Mouse (Mus musculus) MEL (cell line): ENCODE measurements around the gene Eif3m. TPM values are rescaled to one million over a fixed set of nuclear protein-coding genes. Genes with fewer than 3 reads are reported as not detected.

Experiments used
- DNase-seq: peaks from one replicate; pipeline ENCODE4 v3.0.0; 2011; ENCODE audit warnings: low read depth, low spot score
- H3K27ac ChIP-seq: 2 replicates; pipeline ENCODE4 v1.5.1; 2012; ENCODE audit warnings: low read depth, mild to moderate bottlenecking, control low read depth, low read length, moderate library complexity; ENCODE audit not compliant: control insufficient read depth
- H3K27me3 ChIP-seq, 2 experiments: fragments of 150-350 bp in 1 of 2; sonication (generic) in 1 of 2; 2 replicates each; pipeline ENCODE4 v1.6.1; 2012; ENCODE audit warnings: low read length in 2 of 2, mild to moderate bottlenecking in 2 of 2, improper control_type of control experiment in 1 of 2, moderate library complexity in 1 of 2; ENCODE audit not compliant: insufficient read depth in 2 of 2, control insufficient read depth in 1 of 2
- H3K36me3 ChIP-seq, 2 experiments: 2 replicates each; pipeline ENCODE4 v1.6.1; 2012 to 2014; ENCODE audit warnings: low read length in 2 of 2, improper control_type of control experiment in 1 of 2, inconsistent platforms in 1 of 2, mild to moderate bottlenecking in 1 of 2; ENCODE audit not compliant: insufficient read depth in 2 of 2, control insufficient read depth in 1 of 2
- H3K4me1 ChIP-seq, 2 experiments: fragments of 150-350 bp in 1 of 2; sonication (generic) in 1 of 2; 2 replicates each; pipeline ENCODE4 v1.6.1; 2012; ENCODE audit warnings: low read length in 2 of 2, improper control_type of control experiment in 1 of 2, mild to moderate bottlenecking in 1 of 2; ENCODE audit not compliant: insufficient read depth in 2 of 2, control insufficient read depth in 1 of 2
- H3K4me3 ChIP-seq, 2 experiments: fragments of 150-350 bp in 1 of 2; sonication (generic) in 1 of 2; 2 replicates each; pipeline ENCODE4 v1.5.1; 2012; ENCODE audit warnings: low read depth in 2 of 2, low read length in 2 of 2, mild to moderate bottlenecking in 2 of 2, moderate library complexity in 2 of 2, control low read depth in 1 of 2, improper control_type of control experiment in 1 of 2; ENCODE audit not compliant: control insufficient read depth in 1 of 2, insufficient read depth in 1 of 2
- H3K79me2 ChIP-seq: 2 replicates; pipeline ENCODE4 v1.6.1; 2012; ENCODE audit warnings: mild to moderate bottlenecking, low read length, moderate library complexity; ENCODE audit not compliant: control insufficient read depth, poor library complexity, insufficient read depth
- H3K9ac ChIP-seq: 2 replicates; pipeline ENCODE4 v1.6.1; 2012; ENCODE audit warnings: low read depth, mild to moderate bottlenecking, control low read depth, low read length, moderate library complexity; ENCODE audit not compliant: control insufficient read depth, poor library complexity, severe bottlenecking
- H3K9me3 ChIP-seq: fragments of 150-350 bp; sonication (generic); replicated peaks from 2 replicates; pipeline ENCODE4 v1.6.1; 2012; ENCODE audit warnings: mild to moderate bottlenecking, low read length, improper control_type of control experiment, moderate library complexity; ENCODE audit not compliant: insufficient read depth
- CHD1 ChIP-seq: IDR thresholded peaks from 2 replicates; pipeline ENCODE4 v1.6.1; 2012; ENCODE audit warnings: low read depth, mild to moderate bottlenecking, inconsistent platforms, low read length, improper control_type of control experiment
- ETS1 ChIP-seq: IDR thresholded peaks from 2 replicates; pipeline ENCODE4 v1.6.1; 2012; ENCODE audit warnings: low read depth, mild to moderate bottlenecking, inconsistent platforms, low read length, improper control_type of control experiment, moderate library complexity
- JUND ChIP-seq: IDR thresholded peaks from 2 replicates; pipeline ENCODE4 v1.6.1; 2011; ENCODE audit warnings: low read depth, mild to moderate bottlenecking, improper control_type of control experiment, low read length
- KAT2A ChIP-seq: conservative IDR thresholded peaks from 2 replicates; pipeline ENCODE4 v1.6.1; 2012; ENCODE audit warnings: low read depth, low read length, improper control_type of control experiment, inconsistent platforms
- MXI1 ChIP-seq: IDR thresholded peaks from 2 replicates; pipeline ENCODE4 v1.6.1; 2011; ENCODE audit warnings: mild to moderate bottlenecking, low read depth, low read length, improper control_type of control experiment
- MYC ChIP-seq: IDR thresholded peaks from 2 replicates; pipeline ENCODE4 v1.6.1; 2011; ENCODE audit warnings: low read depth, mild to moderate bottlenecking, low read length, improper control_type of control experiment, moderate library complexity
- NELFE ChIP-seq: IDR thresholded peaks from 2 replicates; pipeline ENCODE4 v1.6.1; 2011; ENCODE audit warnings: low read depth, low read length, improper control_type of control experiment
- NRF1 ChIP-seq: IDR thresholded peaks from 2 replicates; pipeline ENCODE4 v1.6.1; 2014; ENCODE audit warnings: low read depth, mild to moderate bottlenecking, inconsistent platforms, low read length, improper control_type of control experiment, moderate library complexity; ENCODE audit not compliant: poor library complexity, insufficient read depth, severe bottlenecking
- POLR2A ChIP-seq, 2 experiments: IDR thresholded peaks; 2 replicates each; pipeline ENCODE4 v1.6.1; 2011 to 2012; ENCODE audit warnings: low read length in 2 of 2, mild to moderate bottlenecking in 2 of 2, control low read depth in 1 of 2, improper control_type of control experiment in 1 of 2, low read depth in 1 of 2, moderate library complexity in 1 of 2; ENCODE audit not compliant: control insufficient read depth in 1 of 2, insufficient read depth in 1 of 2, poor library complexity in 1 of 2
- POLR2AphosphoS2 ChIP-seq: IDR thresholded peaks from 2 replicates; pipeline ENCODE4 v1.6.1; 2011; ENCODE audit warnings: low read length, improper control_type of control experiment
- POLR2AphosphoS5 ChIP-seq: IDR thresholded peaks from 2 replicates; pipeline ENCODE4 v1.6.1; 2012; ENCODE audit warnings: low read depth, borderline replicate concordance, mild to moderate bottlenecking, inconsistent platforms, low read length, moderate library complexity, mixed read lengths
- RCOR1 ChIP-seq: IDR thresholded peaks from 2 replicates; pipeline ENCODE4 v1.6.1; 2012; ENCODE audit warnings: low read depth, mild to moderate bottlenecking, inconsistent platforms, low read length, improper control_type of control experiment
- TBP ChIP-seq: IDR thresholded peaks from 2 replicates; pipeline ENCODE4 v1.8.0; 2011; ENCODE audit warnings: low read depth, low read length, improper control_type of control experiment
- TCF12 ChIP-seq: IDR thresholded peaks from 2 replicates; pipeline ENCODE4 v1.6.1; 2014; ENCODE audit warnings: low read depth, mild to moderate bottlenecking, inconsistent platforms, low read length, improper control_type of control experiment, moderate library complexity
- ZKSCAN1 ChIP-seq: IDR thresholded peaks from 2 replicates; pipeline ENCODE4 v1.6.1; 2012; ENCODE audit warnings: low read depth, mild to moderate bottlenecking, inconsistent platforms, low read length, improper control_type of control experiment, moderate library complexity
- ZMIZ1 ChIP-seq: IDR thresholded peaks from 2 replicates; pipeline ENCODE4 v1.6.1; 2012; ENCODE audit warnings: low read depth, mild to moderate bottlenecking, inconsistent platforms, low read length, improper control_type of control experiment, moderate library complexity
- ZNF384 ChIP-seq: IDR thresholded peaks from 2 replicates; pipeline ENCODE4 v1.6.1; 2012; ENCODE audit warnings: low read depth, mild to moderate bottlenecking, inconsistent platforms, low read length, improper control_type of control experiment
- polyA plus RNA-seq, 2 experiments: library from polyadenylated mRNA; stranded (reverse) in 1 of 2; unstranded in 1 of 2; fragments of >175 nt in 1 of 2; fragments of >200 nt in 1 of 2; gene quantifications; 2 replicates each; pipeline versions ENCODE4 v1.2.1 to v1.2.4; 2012; ENCODE audit warnings: low replicate concordance in 2 of 2, low read depth in 1 of 2; ENCODE audit not compliant: insufficient read length in 2 of 2, insufficient read depth in 1 of 2, missing spikeins in 1 of 2
- total RNA-seq: library from RNA; depleted of rRNA; stranded (reverse); fragments of 300-350 nt; gene quantifications from 2 replicates; pipeline ENCODE4 v1.2.3, GENCODE M21; 2012

Gene Eif3m
- total and polyA plus RNA-seq, 3 experiments: 172 to 321 TPM; not detected in 1

DNA sequence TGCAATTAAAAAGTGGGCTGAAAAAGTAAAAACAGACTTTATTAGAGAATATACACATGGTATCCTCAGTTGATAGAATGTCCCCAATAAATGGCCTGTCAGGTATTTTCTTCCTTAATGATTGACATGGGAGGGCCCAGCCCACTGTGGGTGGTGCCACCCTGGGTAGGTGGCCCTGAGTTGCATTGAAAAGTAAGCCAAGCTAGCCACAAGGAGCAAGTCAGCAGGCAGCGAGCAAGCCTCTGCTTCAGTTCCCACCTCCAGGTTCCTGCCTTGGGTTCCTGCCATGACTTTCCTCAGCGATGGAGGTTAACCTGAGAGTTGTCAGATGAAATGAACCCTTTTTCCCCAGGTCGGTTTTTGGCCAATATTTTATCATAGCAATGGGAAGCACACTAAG is 922 bp upstream of the Eif3m start:
- peaks cover 24% of the 10 kb centered on the region for H3K79me2 ChIP-seq
- DNase-seq: peak; percentile 72
- peak overlapping the region in 1 of 2 experiments; percentile 85; a peak in 1 of 4 replicates for H3K4me3 ChIP-seq
- no peaks in the 10 kb centered on the region for H3K9me3 ChIP-seq
- TF ChIP-seq POLR2AphosphoS2 (no peak; the same call in 1 of the 2 replicates), POLR2A (IDR thresholded peaks at IDR 0.05; ENCODE audit: control insufficient read depth in 1 of 2, insufficient read depth in 1 of 2, low read depth in 1 of 2, low read length in 2 of 2, poor library complexity in 1 of 2) (peak in 1 of 2 experiments; percentile 44; a peak in 1 of 4 replicates), NELFE (peak; percentile 25; the same call in 1 of the 2 replicates), POLR2AphosphoS5 (no peak), ETS1 (no peak), TCF12 (no peak), ZNF384 (no peak), ZMIZ1 (0 out of 2 replicates have a peak, but pooled peaks have one; percentile 30), TBP (peak; percentile 46; the same call in 1 of the 2 replicates)
- peak overlapping the region; percentile 16; the same call in 1 of the 2 replicates for H3K27ac ChIP-seq
- H3K4me1 ChIP-seq: peaks cover 14 to 27% of the 10 kb centered on the region in 2 experiments
- H3K9ac ChIP-seq: 0 out of 2 replicates have a peak overlapping the region, but pooled peaks have one; percentile 2
- H3K27me3 ChIP-seq: no peaks in the 10 kb centered on the region
- H3K36me3 ChIP-seq: peaks cover 16 to 39% of the 10 kb centered on the region in 2 experiments

- Histone ChIP-seq H3K36me3 (peaks cover 27 to 33% of the 10 kb centered on the region in 2 experiments), H3K4me3 (peak overlapping the region; percentile 85 to 100), H3K9me3 (no peaks in the 10 kb centered on the region), H3K27me3 (no peaks in the 10 kb centered on the region), H3K27ac (peak overlapping the region; percentile 85), H3K9ac (peak overlapping the region; percentile 100), H3K4me1 (peaks cover 11 to 21% of the 10 kb centered on the region in 2 experiments), H3K79me2 (peaks cover 24% of the 10 kb centered on the region)
- DNase-seq: peak; percentile 58
- TF ChIP-seq CHD1: 0 out of 2 replicates have a peak, but pooled peaks have one; percentile 33
- no peak for TF ChIP-seq RCOR1
- TF ChIP-seq MXI1: no peak
- TF ChIP-seq JUND: no peak
- peak; percentile 68 for TF ChIP-seq NRF1
- TF ChIP-seq ZKSCAN1: no peak
- TF ChIP-seq KAT2A: no peak
- no peak; the same call in 1 of the 2 replicates for TF ChIP-seq MYC
Measured at GRCm38 (mm10) chr2:105016192-105016966, 501 bp downstream of the Eif3m start.
